Mouse (Mus musculus) ovary, postnatal 14 days (tissue): ENCODE measurements around the gene Catsper3.

Experiments used
- DNase-seq: peaks from one replicate; pipeline ENCODE4 v3.0.0; 2022; ENCODE audit warnings: low spot score

Gene Catsper3

GRCm38 (mm10) chr13:55784268-55784667, at the start of gene Catsper3:
Gene Catsper3, plus strand, starts transcription at chr13:55784568.
- no peak for DNase-seq

DNA sequence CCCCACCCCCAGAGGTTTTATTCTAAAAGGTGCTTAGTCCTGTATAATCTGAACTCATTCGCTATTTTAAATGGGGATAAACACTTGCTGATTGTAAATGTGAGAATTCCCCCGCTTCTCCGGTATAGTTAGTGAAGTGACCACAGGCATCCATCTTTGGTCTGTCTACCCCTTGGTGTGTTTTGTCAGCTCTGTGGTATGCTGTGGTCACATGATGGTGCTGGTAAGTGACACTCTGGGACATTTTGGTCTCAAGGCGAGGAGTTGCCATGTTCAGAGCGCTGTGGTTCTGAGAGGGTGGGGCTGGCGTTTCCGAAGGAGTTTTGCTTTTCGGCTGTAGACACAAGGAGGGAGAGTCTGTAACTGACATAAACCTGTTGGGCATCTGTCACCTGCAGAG, 46.5 kb upstream of the Catsper3 start:
- no peak for DNase-seq

GRCm38 (mm10) chr13:55742306-55742705, 42.1 kb upstream of the Catsper3 start:
- DNase-seq: no peak

GRCm38 (mm10) chr13:55754380-55754779, 30.0 kb upstream of the Catsper3 start:
- DNase-seq: no peak

DNA sequence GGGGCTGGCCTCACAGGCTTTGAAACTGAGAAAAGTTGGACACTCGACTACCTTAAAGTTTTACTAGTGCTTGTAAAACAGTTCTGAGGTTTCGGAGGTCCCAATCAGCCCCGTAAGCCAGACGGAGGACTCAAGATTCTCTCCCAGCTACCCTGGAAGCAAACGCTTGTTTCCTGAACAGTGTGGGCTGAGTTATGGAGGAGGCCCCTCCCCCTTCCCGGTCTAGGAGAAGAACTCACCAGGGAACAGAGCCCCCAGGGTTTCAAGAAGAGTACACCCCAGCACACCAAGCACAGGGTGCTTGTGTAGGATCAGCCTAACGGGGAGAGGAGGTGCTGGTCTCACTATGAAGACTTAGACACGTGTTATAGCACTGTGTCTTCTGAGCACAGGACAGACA, 27.6 kb upstream of the Catsper3 start:
- peak; percentile 13 for DNase-seq

DNA sequence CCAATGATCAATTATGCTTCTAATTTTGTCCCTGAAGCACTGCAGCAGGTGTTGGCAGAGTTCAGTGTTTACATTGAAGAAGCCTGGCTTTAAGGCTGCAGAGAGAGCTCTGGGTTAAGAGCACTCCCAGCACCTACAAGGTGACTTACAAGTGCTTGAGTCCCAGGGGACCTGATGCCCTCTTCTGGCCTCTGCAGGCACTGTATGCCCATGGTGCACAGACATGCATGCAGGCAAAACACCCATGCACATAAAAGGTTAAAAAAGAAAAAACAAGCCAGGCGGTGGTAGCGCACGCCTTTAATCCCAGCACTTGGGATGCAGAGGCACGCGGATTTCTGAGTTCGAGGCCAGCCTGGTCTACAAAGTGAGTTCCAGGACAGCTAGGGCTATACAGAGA, 26.7 kb upstream of the Catsper3 start:
- no peak for DNase-seq

DNA sequence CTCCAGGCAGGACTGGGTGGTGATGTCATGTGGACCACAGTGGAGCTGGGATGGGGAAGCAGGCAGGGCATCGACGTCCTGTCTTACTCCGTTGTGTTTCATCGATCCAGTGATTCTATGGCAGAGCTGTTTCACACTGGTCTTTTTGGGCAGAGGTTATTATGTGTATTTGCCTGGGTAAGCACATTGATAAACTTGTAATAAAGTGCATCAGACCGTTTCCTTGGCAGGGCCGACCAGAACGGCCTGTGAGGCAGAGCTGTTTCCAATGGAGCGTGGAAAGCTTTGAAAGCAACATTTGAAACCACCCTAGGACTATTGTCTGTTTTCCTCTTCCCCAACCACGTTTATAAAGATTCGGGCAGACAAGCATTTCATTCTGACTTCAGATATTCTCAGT, 23.8 kb upstream of the Catsper3 start:
- DNase-seq: no peak

- DNase-seq: no peak
Measured at GRCm38 (mm10) chr13:55761486-55761885, 22.9 kb upstream of the Catsper3 start.

DNA sequence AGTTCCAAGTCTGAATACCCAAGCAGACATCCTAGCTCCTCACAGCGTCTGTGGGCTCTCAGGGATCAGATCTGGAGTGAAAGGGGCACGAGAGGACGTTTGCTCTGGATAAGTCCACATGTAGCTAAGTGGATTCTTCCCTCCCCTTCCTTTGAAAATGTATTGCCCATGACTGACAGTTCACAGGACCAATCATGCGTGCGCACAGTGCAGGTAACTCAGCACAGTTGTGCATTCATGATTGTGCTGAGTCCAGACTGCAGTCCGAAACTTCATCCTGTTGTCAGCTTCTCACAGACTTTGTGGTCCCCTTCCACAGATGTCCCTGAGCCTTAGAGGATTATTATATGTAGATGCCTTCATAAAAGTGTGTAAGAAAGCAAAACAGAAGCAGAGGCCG, 10.0 kb upstream of the Catsper3 start:
- no peak for DNase-seq

- no peak for DNase-seq
Measured at GRCm38 (mm10) chr13:55775056-55775455, 9.3 kb upstream of the Catsper3 start.

GRCm38 (mm10) chr13:55786120-55786519, 1.8 kb downstream of the Catsper3 start:
- DNase-seq: no peak

DNA sequence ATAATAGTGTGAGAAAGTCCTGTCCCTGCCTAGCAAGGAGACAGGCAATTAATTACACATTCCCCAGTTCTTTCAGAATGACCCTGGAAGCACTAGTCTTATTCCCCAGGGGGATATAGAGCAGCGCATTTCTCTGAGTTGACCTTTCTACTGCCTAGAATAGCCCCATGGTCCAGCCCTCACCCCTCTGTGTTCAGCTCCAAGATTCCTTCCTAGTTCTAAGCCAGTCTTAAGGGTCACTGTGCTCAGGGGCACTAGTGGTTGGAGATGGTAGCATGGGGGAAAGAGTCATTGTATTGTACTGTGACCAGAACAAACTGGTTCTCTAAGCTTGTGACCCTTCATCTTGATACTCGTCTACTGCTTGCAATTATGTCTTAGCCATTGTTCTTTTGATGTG, 16.9 kb downstream of the Catsper3 start:
- DNase-seq: no peak

DNA sequence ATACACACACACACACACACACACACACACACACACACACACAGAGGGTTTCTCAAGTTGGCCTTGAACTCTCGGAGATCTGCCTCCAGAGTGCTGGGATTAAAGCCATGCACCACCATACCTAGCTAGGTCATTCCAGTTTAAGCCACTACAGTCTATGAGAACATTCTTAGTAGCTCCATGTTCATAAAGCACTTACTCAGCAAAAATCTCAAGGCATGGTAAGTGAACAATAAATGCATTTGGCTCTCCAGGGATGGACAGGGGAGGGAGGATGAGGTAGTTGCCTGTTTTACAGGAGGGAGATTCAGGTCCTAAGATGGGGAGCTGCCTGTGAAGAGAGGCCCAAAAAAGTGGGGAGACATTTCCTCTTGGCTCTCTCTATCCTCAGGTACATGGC, 19.6 kb downstream of the Catsper3 start:
- DNase-seq: no peak

- DNase-seq: no peak
Measured at GRCm38 (mm10) chr13:55809041-55809623, 24.8 kb downstream of the Catsper3 start.

- no peak for DNase-seq
Measured at GRCm38 (mm10) chr13:55809707-55810106, 25.3 kb downstream of the Catsper3 start.

- DNase-seq: no peak
Measured at GRCm38 (mm10) chr13:55810947-55811346, 26.6 kb downstream of the Catsper3 start.

DNA sequence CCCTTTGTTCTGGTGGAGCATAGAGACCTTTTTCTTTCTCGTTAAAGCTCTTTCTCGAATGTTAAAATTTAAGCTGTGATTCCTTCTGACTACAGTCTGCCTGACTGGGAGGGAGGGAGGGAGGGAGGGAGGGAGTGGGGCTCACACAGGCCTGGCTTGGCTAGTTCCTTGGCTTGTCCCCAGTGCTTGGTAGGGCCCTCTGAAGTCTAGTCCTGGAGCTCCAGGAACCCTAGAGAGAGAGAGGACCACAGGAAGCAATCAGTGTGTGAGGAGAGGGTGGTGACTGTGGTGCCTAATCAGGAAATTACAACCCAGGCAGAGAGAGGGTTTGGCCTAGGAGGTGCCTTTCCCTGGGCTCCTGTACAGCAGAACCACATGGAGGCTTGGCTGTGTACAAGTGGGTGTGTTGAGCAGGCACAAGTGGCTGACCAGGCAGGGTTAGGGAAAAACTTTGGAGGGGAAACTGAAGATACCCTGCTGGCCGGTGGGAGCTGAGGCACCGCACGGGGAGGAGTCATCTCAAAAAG, 29.2 kb downstream of the Catsper3 start:
- DNase-seq: no peak

GRCm38 (mm10) chr13:55814834-55815233, 30.5 kb downstream of the Catsper3 start:
- no peak for DNase-seq

DNA sequence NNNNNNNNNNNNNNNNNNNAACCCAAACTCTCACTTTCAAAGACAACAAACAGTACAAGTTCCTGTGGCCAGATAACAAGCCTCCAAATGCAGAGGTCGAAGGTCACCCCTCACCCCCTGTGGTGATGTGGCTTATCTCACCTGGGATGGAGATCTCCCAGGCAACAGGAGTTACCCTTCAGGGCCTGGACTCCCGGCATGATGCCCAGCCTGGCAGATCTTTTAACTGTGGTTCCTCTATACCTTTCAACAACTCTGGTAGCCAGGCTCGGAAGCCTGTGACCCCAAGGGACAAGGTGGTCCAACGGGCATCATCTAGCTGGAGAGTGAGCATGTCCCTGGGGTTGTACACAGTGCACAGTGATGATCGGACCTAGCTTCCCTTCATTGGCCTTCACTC, 38.1 kb downstream of the Catsper3 start:
- DNase-seq: no peak

DNA sequence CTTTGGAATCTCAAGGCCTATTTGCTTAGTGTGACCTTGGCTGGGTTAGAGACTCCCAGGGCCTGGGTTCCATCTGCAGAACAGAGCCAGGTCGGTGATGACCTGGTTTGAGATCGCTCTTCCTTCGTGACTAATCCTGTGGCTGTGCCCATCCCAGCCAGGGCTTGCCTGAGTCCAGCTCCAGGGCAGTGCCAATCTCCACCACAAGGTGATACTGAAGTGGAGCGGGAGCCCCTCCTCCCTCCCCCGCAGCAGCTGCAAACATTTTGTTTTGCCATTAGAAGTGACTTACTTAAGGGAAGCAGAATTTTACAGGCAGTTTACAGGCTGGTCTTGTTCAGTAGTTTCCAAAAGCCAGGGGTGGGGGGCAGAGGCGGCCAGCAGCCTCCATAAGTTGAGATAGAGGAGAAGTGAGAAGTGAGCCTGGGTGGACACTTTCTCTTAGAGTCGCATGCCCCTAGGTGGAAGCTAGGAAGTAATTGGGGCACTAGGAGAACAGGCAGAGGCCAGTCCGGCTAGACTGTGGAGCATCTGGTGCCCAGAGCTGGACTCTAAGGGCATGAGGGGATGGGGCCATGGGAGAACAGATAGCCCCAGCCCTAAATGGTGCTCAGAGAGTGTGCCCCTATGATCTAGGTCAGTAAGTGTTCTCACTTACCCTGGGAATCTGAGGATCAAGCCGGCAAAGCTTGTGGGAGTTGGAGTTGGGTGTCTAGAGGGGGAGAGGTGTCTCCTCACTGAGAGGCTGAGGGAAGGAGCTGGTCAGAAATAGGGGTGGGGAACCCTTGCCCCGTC, 40.0 kb downstream of the Catsper3 start:
- DNase-seq: no peak

- DNase-seq: no peak
Measured at GRCm38 (mm10) chr13:55825245-55825681, 40.9 kb downstream of the Catsper3 start.

- no peak for DNase-seq
Measured at GRCm38 (mm10) chr13:55826008-55826671, 41.8 kb downstream of the Catsper3 start.
